Mouse (Mus musculus) neural tube, embryonic 15.5 days (tissue): ENCODE data around the gene Akirin1. TPM values are rescaled to one million over a fixed set of nuclear protein-coding genes. Genes with fewer than 3 reads are reported as not detected.

Experiments used
- polyA plus RNA-seq: library from polyadenylated mRNA; unstranded; fragments of >200 nt; fragmentation: Nextera tagmentation; extraction: Ambion mirVana; gene quantifications from 2 replicates; pipeline ENCODE4 v1.2.1, GENCODE M21; 2015

The Akirin1 gene
- polyA plus RNA-seq, 1 experiment from 2014 or later = 79.9 TPM

Other genes with a start within 250 kb of the Akirin1 start
- gene Macf1, start 66.0 kb downstream of the Akirin1 start, polyA plus RNA-seq = 57.6 and 62.6 TPM in 2 replicates
- gene Ndufs5, start 32.1 kb downstream of the Akirin1 start, polyA plus RNA-seq = 474 and 561 TPM in 2 replicates
- gene Rhbdl2, start 37.5 kb upstream of the Akirin1 start, polyA plus RNA-seq = 1.7 and 4.6 TPM in 2 replicates
- gene 4933427I04Rik, start 109.3 kb upstream of the Akirin1 start, polyA plus RNA-seq = 0.08 and 0.15 TPM in 2 replicates
- 37.6 and 45.2 TPM in 2 replicates for gene Mycbp, start 154.5 kb upstream of the Akirin1 start, polyA plus RNA-seq
- 44.4 and 45.4 TPM in 2 replicates for gene Rragc, start 167.1 kb upstream of the Akirin1 start, polyA plus RNA-seq
- not detected in 2 replicates for gene 4930535I16Rik, start 167.7 kb upstream of the Akirin1 start, polyA plus RNA-seq